Mouse (Mus musculus): ENCODE data around the gene Utp18. TPM values are rescaled to one million over a fixed set of nuclear protein-coding genes. Genes with fewer than 3 reads are reported as not detected.

Utp18 gene
- polyA plus RNA-seq, 1 experiment from 2014 or later = 39.0 TPM

DNA sequence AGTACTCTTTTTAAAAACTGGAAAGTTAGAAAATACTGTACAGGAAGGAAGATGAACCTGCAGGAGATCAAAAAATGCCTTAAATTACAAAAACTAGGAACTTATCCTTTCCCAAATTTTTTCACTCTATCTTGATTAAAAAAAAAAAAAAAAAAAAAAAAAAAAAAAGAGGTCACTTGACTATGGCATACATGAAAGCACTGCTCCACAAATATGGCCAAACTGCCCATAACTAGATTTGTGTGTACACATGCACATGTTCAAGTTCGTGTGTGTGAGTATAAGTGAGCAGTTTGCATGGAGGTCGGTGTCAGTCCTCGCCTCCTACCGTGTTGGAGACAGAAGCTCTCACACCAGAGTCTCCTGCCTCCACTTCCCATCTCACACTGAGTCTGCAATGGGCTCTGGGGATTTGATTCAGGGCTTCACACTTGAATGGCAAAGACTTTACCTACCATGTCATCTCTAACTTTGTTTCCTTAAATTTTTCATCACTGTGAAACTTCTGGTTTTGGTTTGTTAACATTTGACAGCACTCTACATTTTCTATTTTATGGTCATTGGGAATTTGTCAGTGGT lies 23.4 kb downstream of the Utp18 start:
- Histone ChIP-seq H3K27ac (no peak overlapping the region), H3K4me1 (no peaks in the 10 kb centered on the region), H3K27me3 (ENCODE audit: low read depth, poor library complexity, severe bottlenecking) (no peaks in the 10 kb centered on the region), H3K4me3 (no peak overlapping the region), H3K36me3 (peaks cover 70% of the 10 kb centered on the region), H3K9me3 (replicated peaks) (no peaks in the 10 kb centered on the region)
- WGBS = 92% methylated on average over 4 of the region's 4 CpGs
- DNase-seq (ENCODE audit: low spot score) = no peak

GRCm38 (mm10) chr11:93861193-93861592 lies 24.4 kb downstream of the Utp18 start:
- H3K27me3 ChIP-seq (ENCODE audit: low read depth, poor library complexity, severe bottlenecking) = no peaks in the 10 kb centered on the region
- H3K27ac ChIP-seq = no peak overlapping the region
- no peak for DNase-seq (ENCODE audit: low spot score)
- no peaks in the 10 kb centered on the region for H3K9me3 ChIP-seq (replicated peaks)
- 94% methylated on average over 2 of the region's 2 CpGs for WGBS
- no peaks in the 10 kb centered on the region for H3K4me1 ChIP-seq
- peaks cover 61% of the 10 kb centered on the region for H3K36me3 ChIP-seq
- no peak overlapping the region for H3K4me3 ChIP-seq

DNA sequence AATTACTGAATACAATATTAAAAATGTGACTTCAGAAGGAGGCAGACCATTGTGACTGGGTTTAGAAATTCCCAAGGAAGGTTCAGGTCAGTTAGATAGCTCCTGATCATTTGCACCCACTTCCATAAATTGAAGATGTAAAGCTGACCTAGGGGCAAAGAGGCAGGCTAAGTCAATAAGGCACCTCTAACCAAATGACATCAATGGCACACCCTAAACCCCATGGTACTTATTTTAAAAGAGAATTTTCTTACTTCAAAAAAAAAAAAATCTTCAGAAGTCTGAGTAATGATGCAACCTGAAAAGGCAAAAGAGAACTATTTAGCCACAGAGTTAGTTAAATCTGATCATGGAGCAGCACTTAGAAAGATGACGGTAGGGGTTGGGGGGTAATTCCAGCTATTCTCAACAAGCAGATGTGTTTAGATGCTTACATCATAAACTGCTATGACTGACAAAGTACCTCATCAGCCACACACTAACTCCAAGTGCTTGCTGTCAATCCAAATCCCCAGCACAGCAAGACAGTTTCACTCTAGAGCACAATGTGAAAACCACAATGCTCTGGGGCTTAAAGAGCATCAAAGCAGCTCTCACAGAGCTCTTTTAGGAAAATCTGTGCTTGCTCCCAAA lies 24.9 kb downstream of the Utp18 start:
- H3K27me3 ChIP-seq (ENCODE audit: low read depth, poor library complexity, severe bottlenecking) = no peaks in the 10 kb centered on the region
- no peaks in the 10 kb centered on the region for H3K9me3 ChIP-seq (replicated peaks)
- H3K27ac ChIP-seq = no peak overlapping the region
- H3K4me1 ChIP-seq = no peaks in the 10 kb centered on the region
- 100% methylated on average over 1 of the region's 1 CpGs for WGBS
- H3K36me3 ChIP-seq = peaks cover 55% of the 10 kb centered on the region
- no peak overlapping the region for H3K4me3 ChIP-seq
- no peak for DNase-seq (ENCODE audit: low spot score)

DNA sequence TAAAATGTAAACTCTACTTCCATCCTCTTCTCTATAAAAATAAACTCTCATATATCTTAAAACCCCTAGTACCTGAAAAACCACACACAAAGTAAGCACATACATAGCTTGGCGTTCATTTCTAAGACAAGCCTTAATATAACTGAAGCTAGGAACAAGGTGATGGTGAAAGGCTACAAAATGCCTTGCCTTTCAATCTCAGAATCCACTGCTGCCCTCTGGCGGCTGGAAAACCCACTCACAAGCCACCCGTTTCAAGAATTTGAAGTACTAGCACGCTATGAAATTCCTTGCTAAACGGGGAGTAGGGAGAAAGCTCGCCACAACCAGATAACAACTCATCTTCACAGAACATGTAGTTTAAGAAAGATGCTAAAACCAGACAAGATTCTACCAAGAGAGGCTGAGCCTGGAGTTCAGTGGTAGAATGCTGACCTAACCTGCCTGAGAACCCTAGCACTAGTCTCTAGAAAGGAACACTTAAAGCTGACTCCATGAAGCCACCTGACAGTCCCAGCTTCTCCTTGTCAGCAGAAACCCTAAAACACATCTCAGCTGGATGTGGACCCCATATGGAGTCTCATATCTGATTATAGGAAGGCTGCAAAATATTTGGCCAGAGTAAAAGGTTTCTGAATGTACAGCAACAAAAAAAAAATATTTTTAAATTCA lies 29.1 kb downstream of the Utp18 start:
- DNase-seq (ENCODE audit: low spot score) = peak; percentile 86
- Histone ChIP-seq H3K9me3 (replicated peaks) (no peaks in the 10 kb centered on the region), H3K27me3 (ENCODE audit: low read depth, poor library complexity, severe bottlenecking) (no peaks in the 10 kb centered on the region), H3K27ac (no peak overlapping the region), H3K4me3 (no peak overlapping the region), H3K36me3 (peaks cover 22% of the 10 kb centered on the region), H3K4me1 (no peaks in the 10 kb centered on the region)
- WGBS = 11% methylated on average over 6 of the region's 6 CpGs

DNA sequence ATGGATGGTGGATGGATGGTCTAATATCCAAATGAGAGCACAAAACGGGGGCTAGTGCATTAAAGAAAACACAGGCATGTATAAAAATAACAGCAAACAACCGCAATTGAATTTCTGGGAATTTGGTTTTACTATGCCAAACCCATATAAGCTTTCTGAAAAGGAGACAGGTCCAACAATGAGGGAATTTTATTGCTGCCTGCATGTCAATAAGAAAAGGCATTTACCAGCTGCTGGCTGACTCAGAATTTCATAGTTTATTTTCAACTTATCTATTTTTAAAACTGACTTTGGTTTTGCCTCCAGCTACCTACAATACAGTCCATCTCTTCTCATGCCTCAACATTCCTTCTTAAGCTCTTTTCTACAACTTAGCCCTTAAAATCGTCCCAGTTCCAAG lies 33.0 kb downstream of the Utp18 start:
- Histone ChIP-seq H3K27me3 (ENCODE audit: low read depth, poor library complexity, severe bottlenecking) (no peaks in the 10 kb centered on the region), H3K9me3 (replicated peaks) (no peaks in the 10 kb centered on the region), H3K4me1 (no peaks in the 10 kb centered on the region), H3K4me3 (no peak overlapping the region), H3K36me3 (no peaks in the 10 kb centered on the region), H3K27ac (no peak overlapping the region)
- 86% methylated on average over 3 of the region's 3 CpGs for WGBS
- DNase-seq (ENCODE audit: low spot score) = no peak

DNA sequence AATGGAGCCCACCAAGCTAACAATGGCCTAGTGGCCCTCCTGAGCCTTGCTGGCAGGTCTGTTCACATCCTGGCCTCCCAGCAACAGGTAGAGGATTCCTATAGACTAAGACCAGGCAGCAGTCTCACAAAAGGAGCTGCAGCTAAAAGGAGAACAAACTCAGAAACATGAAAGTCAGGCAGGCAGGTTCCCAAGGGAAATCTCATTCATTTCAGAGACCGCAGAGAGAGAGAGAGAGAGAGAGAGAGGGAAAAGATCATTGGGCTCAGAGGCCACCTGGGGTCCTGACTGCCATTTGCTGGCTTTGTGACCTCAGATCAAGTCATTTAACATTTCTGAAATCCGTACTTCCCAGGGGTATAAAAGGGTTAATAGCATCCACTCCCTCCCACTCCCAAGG lies 38.2 kb downstream of the Utp18 start:
- H3K27ac ChIP-seq = no peak overlapping the region
- no peaks in the 10 kb centered on the region for H3K4me1 ChIP-seq
- DNase-seq (ENCODE audit: low spot score) = no peak
- WGBS = 41% methylated on average over 2 of the region's 2 CpGs
- no peaks in the 10 kb centered on the region for H3K27me3 ChIP-seq (ENCODE audit: low read depth, poor library complexity, severe bottlenecking)
- no peaks in the 10 kb centered on the region for H3K36me3 ChIP-seq
- H3K9me3 ChIP-seq (replicated peaks) = no peaks in the 10 kb centered on the region
- no peak overlapping the region for H3K4me3 ChIP-seq

GRCm38 (mm10) chr11:93835800-93836199 lies 49.8 kb downstream of the Utp18 start:
- Histone ChIP-seq H3K27me3 (ENCODE audit: low read depth, poor library complexity, severe bottlenecking) (no peaks in the 10 kb centered on the region), H3K36me3 (no peaks in the 10 kb centered on the region), H3K9me3 (replicated peaks) (no peaks in the 10 kb centered on the region), H3K4me1 (no peaks in the 10 kb centered on the region), H3K27ac (no peak overlapping the region), H3K4me3 (no peak overlapping the region)
- 54% methylated on average over 2 of the region's 2 CpGs for WGBS
- no peak for DNase-seq (ENCODE audit: low spot score)

DNA sequence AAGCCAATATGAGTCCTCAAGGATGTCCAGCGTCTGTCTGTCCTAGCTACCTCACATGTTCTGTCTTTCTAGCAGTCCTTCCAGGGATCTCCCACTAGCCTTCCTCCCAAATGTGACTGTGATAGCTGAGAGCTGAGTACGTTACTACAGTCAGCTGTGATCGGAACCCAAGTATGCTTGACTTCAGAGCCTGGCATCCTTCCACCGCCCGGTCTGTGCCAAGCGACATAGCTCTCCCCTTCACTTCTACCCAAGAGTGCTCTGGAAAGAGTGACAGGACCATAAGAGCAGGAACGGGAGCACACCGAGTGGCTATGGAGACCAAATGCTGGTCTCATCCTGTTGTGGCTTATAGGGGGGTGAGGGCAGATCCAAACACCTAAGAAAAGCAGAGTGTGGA lies 55.6 kb downstream of the Utp18 start:
- H3K9me3 ChIP-seq (replicated peaks) = no peaks in the 10 kb centered on the region
- no peaks in the 10 kb centered on the region for H3K4me1 ChIP-seq
- no peak overlapping the region for H3K27ac ChIP-seq
- no peaks in the 10 kb centered on the region for H3K36me3 ChIP-seq
- no peaks in the 10 kb centered on the region for H3K27me3 ChIP-seq (ENCODE audit: low read depth, poor library complexity, severe bottlenecking)
- no peak overlapping the region for H3K4me3 ChIP-seq
- no peak for DNase-seq (ENCODE audit: low spot score)
- WGBS = 93% methylated on average over 8 of the region's 8 CpGs

- Histone ChIP-seq H3K27me3 (ENCODE audit: low read depth, poor library complexity, severe bottlenecking) (no peaks in the 10 kb centered on the region), H3K4me1 (no peaks in the 10 kb centered on the region), H3K9me3 (replicated peaks) (no peaks in the 10 kb centered on the region), H3K4me3 (no peak overlapping the region), H3K36me3 (no peaks in the 10 kb centered on the region), H3K27ac (no peak overlapping the region)
- 91% methylated on average over 6 of the region's 6 CpGs for WGBS
- DNase-seq (ENCODE audit: low spot score) = no peak
These were observed 56.3 kb downstream of the Utp18 start for GRCm38 (mm10) chr11:93829327-93829679.

GRCm38 (mm10) chr11:93828619-93829326 lies 56.8 kb downstream of the Utp18 start:
- no peak overlapping the region for H3K4me3 ChIP-seq
- H3K36me3 ChIP-seq = no peaks in the 10 kb centered on the region
- H3K4me1 ChIP-seq = no peaks in the 10 kb centered on the region
- no peak overlapping the region for H3K27ac ChIP-seq
- no peaks in the 10 kb centered on the region for H3K27me3 ChIP-seq (ENCODE audit: low read depth, poor library complexity, severe bottlenecking)
- no peaks in the 10 kb centered on the region for H3K9me3 ChIP-seq (replicated peaks)
- WGBS = 85% methylated on average over 14 of the region's 14 CpGs
- DNase-seq (ENCODE audit: low spot score) = no peak

GRCm38 (mm10) chr11:93822261-93822660 lies 63.3 kb downstream of the Utp18 start:
- H3K4me1 ChIP-seq = peaks cover 23% of the 10 kb centered on the region
- 0 out of 2 replicates have a peak, but pooled peaks cover 4% of the 10 kb centered on the region for H3K27me3 ChIP-seq (ENCODE audit: low read depth, poor library complexity, severe bottlenecking)
- H3K9me3 ChIP-seq (replicated peaks) = no peaks in the 10 kb centered on the region
- DNase-seq (ENCODE audit: low spot score) = no peak
- H3K27ac ChIP-seq = no peak overlapping the region
- no peak overlapping the region for H3K4me3 ChIP-seq
- 69% methylated on average over 2 of the region's 2 CpGs for WGBS
- H3K36me3 ChIP-seq = no peaks in the 10 kb centered on the region

GRCm38 (mm10) chr11:93821533-93821932 lies 64.0 kb downstream of the Utp18 start:
- Histone ChIP-seq H3K36me3 (no peaks in the 10 kb centered on the region), H3K4me3 (no peak overlapping the region), H3K4me1 (peaks cover 27% of the 10 kb centered on the region), H3K27ac (no peak overlapping the region), H3K9me3 (replicated peaks) (no peaks in the 10 kb centered on the region), H3K27me3 (ENCODE audit: low read depth, poor library complexity, severe bottlenecking) (peaks cover 8% of the 10 kb centered on the region; the same call in 1 of the 2 replicates)
- WGBS = 61% methylated on average over 2 of the region's 2 CpGs
- DNase-seq (ENCODE audit: low spot score) = no peak
